Mouse (Mus musculus) heart, postnatal 36 days (tissue): Measurements from ENCODE around the gene Eif4b. TPM values are rescaled to one million over a fixed set of nuclear protein-coding genes. Genes with fewer than 3 reads are reported as not detected.
A peak's percentile ranks its signal among the peaks of the same experiment; 100 is the strongest.

ENCODE experiments used
- DNase-seq, 2 experiments: peaks; one replicate each; pipeline ENCODE4 v3.0.0; 2021 to 2022
- intact Hi-C: fragments of 180-260 bp; cut with DNase I; formaldehyde crosslinking; loops from one replicate; pipeline ENCODE4 v1.15.1; 2025
- total RNA-seq, 2 experiments: library from RNA; stranded (reverse); gene quantifications; 2 replicates each; pipeline ENCODE4 v1.2.3; 2021

Eif4b gene
- total RNA-seq, 2 experiments from 2014 or later: 149 to 165 TPM

GRCm38 (mm10) chr15:102144274-102144711 lies 70.7 kb downstream of the Eif4b start, which contains the start of gene Igfbp6:
Gene Igfbp6, plus strand, starts transcription at chr15:102144362.
- intact Hi-C loops: no loop called here
- DNase-seq: peak in 1 of 2 experiments; percentile 37

DNA sequence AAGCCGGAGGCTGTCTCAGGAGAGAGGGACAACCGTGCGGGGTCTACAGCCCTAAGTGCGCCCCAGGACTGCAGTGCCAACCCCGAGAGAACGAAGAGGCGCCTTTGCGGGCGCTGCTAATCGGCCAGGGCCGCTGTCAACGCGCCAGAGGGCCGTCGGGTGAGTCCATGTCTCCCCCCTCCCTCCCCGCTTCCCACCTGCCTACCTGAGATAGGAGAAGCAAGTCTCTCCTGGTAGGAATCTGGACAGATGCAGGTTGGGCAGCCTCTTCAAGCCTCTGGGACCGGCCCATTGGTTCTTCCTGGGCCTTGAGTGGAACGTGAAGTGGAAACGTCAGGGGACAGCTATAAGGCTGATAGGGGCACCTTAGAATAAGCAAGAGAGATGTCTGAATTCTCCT lies 71.2 kb downstream of the Eif4b start:
- intact Hi-C loops: loop anchor here (5.0 kb wide), 2 partner anchors 37 to 157 kb away; no protein-coding TSS in a partner anchor
- DNase-seq: no peak

DNA sequence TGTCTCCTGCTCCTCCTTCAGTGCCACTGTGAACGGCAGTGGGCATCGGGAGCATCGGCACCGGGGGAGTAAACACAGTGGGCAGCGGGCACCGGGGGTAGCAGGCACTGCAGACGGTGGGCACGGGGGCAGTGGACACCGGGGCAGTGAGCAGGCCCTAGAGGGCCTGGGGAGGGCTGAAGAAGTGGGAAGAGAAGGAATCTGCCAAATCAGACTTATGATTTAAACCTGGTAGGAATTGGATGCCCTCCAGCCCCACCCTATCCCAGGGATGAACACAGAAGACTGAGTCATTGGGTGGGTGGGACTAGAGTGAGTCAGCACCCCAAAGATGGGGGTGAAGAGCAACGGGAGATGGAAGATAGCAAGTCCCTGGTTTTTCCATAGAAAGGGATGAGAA lies 71.8 kb downstream of the Eif4b start:
- intact Hi-C loops: loop anchor here (5.0 kb wide), 2 partner anchors 38 to 158 kb away; no protein-coding TSS in a partner anchor
- DNase-seq: peak in 1 of 2 experiments; percentile 36

GRCm38 (mm10) chr15:102146089-102146488 lies 72.5 kb downstream of the Eif4b start:
- no peak for DNase-seq
- intact Hi-C loops: loop anchor here (5.0 kb wide), 2 partner anchors 39 to 159 kb away; no protein-coding TSS in a partner anchor

Other genes with a start within 250 kb of the Eif4b start
- gene Krt1, start 223.0 kb upstream of the Eif4b start, total RNA-seq: not detected
- gene Krt77, start 204.1 kb upstream of the Eif4b start, total RNA-seq: not detected
- not detected for gene Krt76, start 180.9 kb upstream of the Eif4b start, total RNA-seq
- not detected for gene Krt4, start 149.0 kb upstream of the Eif4b start, total RNA-seq
- gene Krt79, start 133.4 kb upstream of the Eif4b start, total RNA-seq: not detected
- not detected for gene Krt78, start 119.5 kb upstream of the Eif4b start, total RNA-seq
- 1 to 10 TPM; 1.4 to 2.5 TPM for gene Krt8, start 69.3 kb upstream of the Eif4b start, total RNA-seq
- gene Krt18, start 45.6 kb upstream of the Eif4b start, total RNA-seq: 1 to 10 TPM; 2.5 to 5.1 TPM
- gene Tns2, start 26.6 kb downstream of the Eif4b start, total RNA-seq: 100 to 1,000 TPM; 128 to 129 TPM
- 10 to 100 TPM; 14.8 to 14.9 TPM for gene Spryd3, start 62.5 kb downstream of the Eif4b start, total RNA-seq
- gene Igfbp6, start 70.6 kb downstream of the Eif4b start, total RNA-seq: 10 to 100 TPM; 31.4 to 40.9 TPM
- gene Soat2, start 76.8 kb downstream of the Eif4b start, total RNA-seq: not detected
- gene Zfp740, start 129.5 kb downstream of the Eif4b start, total RNA-seq: 10 to 100 TPM; 32.2 to 35.9 TPM
- gene Csad, start 131.0 kb downstream of the Eif4b start, total RNA-seq: 10 to 100 TPM; 15.8 to 16.2 TPM
- gene Itgb7, start 158.2 kb downstream of the Eif4b start, total RNA-seq: 1 to 10 TPM; 1.6 to 1.8 TPM
- gene Rarg, start 183.7 kb downstream of the Eif4b start, total RNA-seq: 10 to 100 TPM; 20.0 to 21.9 TPM
- gene Gm9918, start 196.8 kb downstream of the Eif4b start, total RNA-seq: not detected
- 10 to 100 TPM; 18.1 to 19.4 TPM for gene Mfsd5, start 205.7 kb downstream of the Eif4b start, total RNA-seq
- 1 to 10 TPM; 1.0 to 2.1 TPM for gene Espl1, start 222.5 kb downstream of the Eif4b start, total RNA-seq